Mouse (Mus musculus) kidney, adult 8-10 months (tissue): ENCODE results near the gene Siva1.
A peak's percentile ranks its signal among the peaks of the same experiment; 100 is the strongest.

ENCODE experiments used
- DNase-seq, 2 experiments: peaks; one replicate each; pipeline ENCODE4 v3.0.0; 2022

The Siva1 gene

GRCm38 (mm10) chr12:112644180-112644854 is at the start of gene Siva1:
TSS of gene Siva1 (plus strand) at chr12:112644679.
- DNase-seq: peak; percentile 98 to 99

DNA sequence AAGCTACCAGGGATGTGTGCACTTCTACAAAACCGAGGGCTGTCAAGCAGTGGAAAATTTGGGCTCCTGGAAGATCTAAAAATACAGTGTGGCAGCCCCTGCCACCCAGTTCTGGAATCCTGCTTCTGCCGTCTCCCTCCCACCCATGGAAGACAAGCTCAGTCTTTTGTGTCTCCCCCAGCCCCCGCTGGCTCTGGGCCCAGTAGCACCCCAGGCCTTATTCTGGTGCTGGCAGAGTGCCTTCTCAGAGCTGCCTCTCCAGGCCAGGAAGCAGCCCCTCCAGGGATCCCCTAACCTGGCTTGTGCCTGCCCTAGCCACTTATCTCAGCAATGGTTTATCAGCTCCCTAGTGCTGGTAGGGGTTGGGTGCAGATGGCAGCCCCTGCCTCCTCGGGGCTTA is 49.5 kb upstream of the Siva1 start:
- DNase-seq: no peak

- DNase-seq: no peak
These were observed 48.9 kb upstream of the Siva1 start for GRCm38 (mm10) chr12:112595626-112596025.

- no peak for DNase-seq
These were observed 48.0 kb upstream of the Siva1 start for GRCm38 (mm10) chr12:112596454-112596853.

DNA sequence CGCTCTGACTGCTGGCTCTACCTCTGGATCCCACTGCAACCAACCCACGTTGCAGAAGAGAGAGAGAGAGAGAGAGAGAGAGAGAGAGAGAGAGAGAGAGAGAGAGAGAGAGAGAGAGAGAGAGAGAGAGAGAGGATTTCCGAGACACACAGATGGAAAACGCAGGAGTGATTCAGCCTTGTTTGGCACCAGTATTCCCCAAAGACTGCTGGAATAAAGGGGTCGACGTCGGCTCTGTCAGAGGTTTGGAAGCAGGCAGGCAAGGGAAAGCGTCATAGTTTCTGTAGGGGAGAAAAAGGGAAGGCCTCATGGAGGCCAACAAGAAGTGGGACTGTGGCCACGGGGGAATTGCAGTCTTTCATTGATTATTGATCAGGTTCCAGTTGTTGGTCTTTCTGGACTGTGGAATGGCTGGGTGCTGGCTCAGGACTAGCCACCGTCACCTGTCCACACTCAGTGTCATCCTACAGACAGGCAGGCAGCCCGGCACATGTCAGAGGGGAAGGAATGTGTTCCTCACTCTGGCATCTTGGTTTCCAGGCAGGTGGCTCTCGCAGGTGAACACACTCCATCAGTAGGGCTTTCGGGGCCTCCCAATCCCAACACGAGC is 47.5 kb upstream of the Siva1 start:
- DNase-seq: no peak

DNA sequence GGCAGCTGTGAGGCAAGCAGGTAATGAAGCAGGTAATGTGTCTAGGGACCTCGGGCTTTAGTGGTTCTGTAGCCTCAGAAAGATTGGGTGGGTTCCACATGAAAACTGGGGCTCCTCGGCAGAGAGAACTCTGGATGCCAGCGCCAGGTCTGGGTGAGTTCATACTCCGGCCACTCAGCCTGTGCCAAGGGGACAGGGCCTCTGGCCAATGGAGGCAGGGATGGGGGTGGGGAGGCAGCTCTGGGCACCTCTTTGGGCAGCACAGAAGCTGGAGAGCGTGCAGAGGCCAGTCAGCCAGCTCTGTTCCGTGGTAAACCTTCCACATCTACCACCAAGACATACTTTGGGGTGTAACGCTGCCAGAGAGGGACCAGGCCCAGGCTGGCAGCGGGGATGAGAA is 46.9 kb upstream of the Siva1 start:
- DNase-seq: no peak

GRCm38 (mm10) chr12:112599198-112599597 is 45.3 kb upstream of the Siva1 start:
- DNase-seq: no peak

- no peak for DNase-seq
These were observed 44.4 kb upstream of the Siva1 start for GRCm38 (mm10) chr12:112599942-112600611.

GRCm38 (mm10) chr12:112604022-112604421 is 40.5 kb upstream of the Siva1 start:
- DNase-seq: no peak

GRCm38 (mm10) chr12:112604709-112605649 is 39.5 kb upstream of the Siva1 start:
- no peak for DNase-seq

GRCm38 (mm10) chr12:112605766-112606165 is 38.7 kb upstream of the Siva1 start:
- DNase-seq: peak; percentile 55 to 71

- DNase-seq: no peak
These were observed 37.5 kb upstream of the Siva1 start for GRCm38 (mm10) chr12:112606998-112607397.

DNA sequence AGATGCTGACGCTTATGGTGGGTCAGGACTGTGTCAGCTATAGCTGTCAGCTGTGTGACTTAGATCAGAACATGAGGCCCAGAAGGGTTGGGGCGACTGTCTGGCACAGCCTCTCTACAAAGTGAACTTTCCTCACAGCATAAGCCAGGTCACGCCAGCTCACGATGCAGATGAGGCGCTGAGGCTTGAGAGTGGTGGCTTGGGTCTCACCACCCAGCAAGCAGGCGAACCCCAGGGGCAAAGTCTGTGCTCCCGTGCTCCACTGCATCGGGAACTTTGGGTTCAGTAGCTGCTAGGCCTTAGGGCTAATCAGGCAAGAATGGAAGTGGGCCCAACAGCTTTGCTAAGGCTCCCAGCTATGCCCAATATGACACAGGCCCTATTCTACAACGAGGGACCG is 35.4 kb upstream of the Siva1 start:
- no peak for DNase-seq

- DNase-seq: no peak
These were observed 27.8 kb upstream of the Siva1 start for GRCm38 (mm10) chr12:112616668-112617067.

DNA sequence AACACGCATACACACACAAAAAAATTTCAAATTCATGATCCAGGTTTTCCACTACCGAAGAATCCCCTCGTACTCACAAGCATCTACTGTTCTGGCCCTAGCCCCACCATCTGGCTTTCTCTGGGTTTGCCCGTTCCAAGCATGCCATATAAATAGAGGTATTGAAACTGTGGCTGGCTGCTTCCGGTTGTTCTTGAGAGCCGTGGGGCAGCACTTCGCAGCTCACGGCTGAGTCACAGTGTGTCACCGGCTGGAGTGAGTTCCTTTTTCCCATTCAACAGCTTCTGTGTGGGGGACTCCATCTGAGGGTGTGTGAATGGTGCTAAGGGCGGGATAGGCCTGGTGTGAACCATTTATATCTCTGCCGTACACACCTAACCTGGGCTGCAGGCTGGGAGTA is 27.3 kb upstream of the Siva1 start:
- no peak for DNase-seq

DNA sequence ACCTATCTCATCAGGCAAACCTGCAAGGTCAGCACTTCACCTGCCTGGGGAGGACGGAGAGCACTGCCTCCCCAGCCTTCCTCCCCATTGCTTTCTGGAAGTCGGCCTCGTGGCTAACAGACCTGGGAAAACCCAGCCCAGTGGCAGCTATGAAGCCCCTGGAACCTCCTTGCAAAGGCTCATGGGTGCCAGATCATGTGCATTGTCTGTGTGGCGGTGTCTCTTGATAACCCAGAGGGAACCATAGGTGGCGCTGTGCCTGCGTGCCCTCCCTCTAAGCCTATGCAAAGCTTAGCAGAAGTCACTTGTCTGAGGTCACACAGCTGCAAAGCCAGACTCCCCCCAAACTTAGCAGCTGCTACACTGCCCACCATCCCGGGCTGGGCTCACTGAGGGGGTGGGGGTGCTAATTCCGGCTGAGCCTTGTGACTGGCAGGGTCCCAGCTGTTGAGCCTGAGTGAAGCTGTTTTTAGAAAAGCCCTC is 26.5 kb upstream of the Siva1 start:
- DNase-seq: peak; percentile 55 to 56

- peak; percentile 38 to 59 for DNase-seq
These were observed 25.3 kb upstream of the Siva1 start for GRCm38 (mm10) chr12:112618981-112619685.

DNA sequence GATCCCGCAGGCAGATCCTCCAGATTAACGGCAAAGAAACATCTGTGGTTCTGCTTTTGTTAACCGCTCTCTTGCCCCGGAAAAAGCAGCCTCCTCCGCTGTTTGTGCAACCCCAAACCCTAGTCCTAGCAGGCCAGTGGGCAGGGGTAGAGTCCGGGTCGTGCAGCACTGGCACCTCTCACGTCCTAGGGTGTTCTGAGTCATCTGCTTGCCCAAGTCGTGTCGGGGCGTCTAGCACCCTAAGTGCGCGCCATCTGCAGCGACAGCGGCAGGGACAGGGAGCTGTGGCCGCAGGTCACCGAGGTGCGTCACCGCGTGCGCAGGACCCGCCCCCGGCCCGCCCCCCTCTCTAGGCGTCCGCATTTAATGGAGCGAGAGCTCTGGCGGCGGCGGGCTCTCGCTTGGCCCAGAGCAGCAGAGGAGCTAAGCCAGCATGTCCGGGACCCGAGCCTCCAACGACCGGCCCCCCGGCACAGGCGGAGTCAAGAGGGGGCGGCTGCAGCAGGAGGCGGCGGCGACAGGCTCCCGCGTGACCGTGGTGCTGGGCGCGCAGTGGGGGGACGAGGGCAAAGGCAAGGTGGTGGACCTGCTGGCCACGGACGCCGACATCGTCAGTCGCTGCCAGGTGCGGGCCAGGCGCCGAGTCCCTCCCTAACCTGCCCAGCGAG is 24.7 kb upstream of the Siva1 start, which contains the start of gene Adssl1:
Adssl1 (plus strand) TSS at position 360 of the 668 bp plus-strand sequence.
- DNase-seq: peak; percentile 48 to 50

GRCm38 (mm10) chr12:112620354-112621061 is 24.0 kb upstream of the Siva1 start:
- DNase-seq: no peak

- no peak for DNase-seq
These were observed 22.6 kb upstream of the Siva1 start for GRCm38 (mm10) chr12:112621900-112622299.

GRCm38 (mm10) chr12:112623742-112624141 is 20.7 kb upstream of the Siva1 start:
- peak in 1 of 2 experiments; percentile 35 for DNase-seq
